Mouse (Mus musculus): ENCODE measurements around the gene Cym. TPM values are rescaled to one million over a fixed set of nuclear protein-coding genes. Genes with fewer than 3 reads are reported as not detected.

Cym gene
- polyA plus RNA-seq, 1 experiment from 2014 or later, result not detected

- 35% methylated on average over 14 of the region's 14 CpGs for WGBS
- Histone ChIP-seq H3K4me2 (replicated peaks) (no peak overlapping the region), H3K9ac (replicated peaks) (no peak overlapping the region), H3K36me3 (no peaks in the 10 kb centered on the region), H3K27me3 (peaks cover 5% of the 10 kb centered on the region; the same call in 1 of the 2 replicates), H3K4me1 (peaks cover 9% of the 10 kb centered on the region; the same call in 1 of the 2 replicates), H3K4me3 (no peak overlapping the region), H3K9me3 (no peaks in the 10 kb centered on the region), H3K27ac (replicated peaks) (no peak overlapping the region)
- ATAC-seq (ENCODE audit: low FRiP score, low read depth), result no peak
Observed at GRCm38 (mm10) chr3:107241389-107242094, 20.0 kb upstream of the Cym start.

- H3K4me3 ChIP-seq, result no peak within 1 kb of the TSS
- peaks cover 5% of the 10 kb centered on the region; the same call in 1 of the 2 replicates for H3K27me3 ChIP-seq
- no peaks in the 10 kb centered on the region for H3K9me3 ChIP-seq
- H3K4me2 ChIP-seq (replicated peaks), result no peak within 1 kb of the TSS
- no peaks in the 10 kb centered on the region for H3K36me3 ChIP-seq
- H3K9ac ChIP-seq (replicated peaks), result no peak within 1 kb of the TSS
- 85% methylated on average over 9 of the region's 9 CpGs for WGBS
- no peak for ATAC-seq (ENCODE audit: low FRiP score, low read depth)
- no peak within 1 kb of the TSS for H3K27ac ChIP-seq (replicated peaks)
- peaks cover 9% of the 10 kb centered on the region; the same call in 1 of the 2 replicates for H3K4me1 ChIP-seq
Observed at GRCm38 (mm10) chr3:107239607-107240006, 18.1 kb upstream of the Cym start, which contains the start of gene Prok1. TSS of gene Prok1 (minus strand) at chr3:107239707.

DNA sequence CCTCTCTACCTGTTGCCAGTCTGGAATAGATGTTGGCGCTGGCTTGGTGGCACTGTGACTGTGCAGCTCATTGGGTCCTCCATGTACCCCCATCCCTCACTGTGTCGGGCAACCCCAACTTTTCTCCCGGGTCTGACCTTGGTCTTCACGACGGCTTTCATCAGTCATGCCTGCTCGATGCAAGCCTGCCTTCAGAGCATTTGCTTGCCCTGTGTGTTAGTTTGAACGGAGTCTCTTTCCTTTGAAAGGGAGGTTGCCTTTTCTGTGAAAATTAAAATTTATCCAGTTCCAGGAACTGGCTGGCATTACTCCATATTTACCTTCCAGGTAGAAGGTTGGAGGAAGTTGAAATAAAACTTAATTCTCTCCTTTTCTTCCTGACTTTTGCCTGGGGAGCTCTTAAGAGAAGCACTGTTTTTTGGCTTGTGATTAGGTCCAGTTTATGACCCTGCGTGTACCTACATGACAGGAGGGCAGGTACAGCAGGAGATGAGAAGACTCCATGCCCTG is 17.0 kb upstream of the Cym start:
- no peak for ATAC-seq (ENCODE audit: low FRiP score, low read depth)
- H3K36me3 ChIP-seq, result no peaks in the 10 kb centered on the region
- peaks cover 5% of the 10 kb centered on the region; the same call in 1 of the 2 replicates for H3K27me3 ChIP-seq
- H3K27ac ChIP-seq (replicated peaks), result no peak overlapping the region
- H3K4me1 ChIP-seq, result peaks cover 9% of the 10 kb centered on the region; the same call in 1 of the 2 replicates
- H3K4me2 ChIP-seq (replicated peaks), result no peak overlapping the region
- no peak overlapping the region for H3K9ac ChIP-seq (replicated peaks)
- H3K9me3 ChIP-seq, result no peaks in the 10 kb centered on the region
- no peak overlapping the region for H3K4me3 ChIP-seq
- 88% methylated on average over 8 of the region's 8 CpGs for WGBS

DNA sequence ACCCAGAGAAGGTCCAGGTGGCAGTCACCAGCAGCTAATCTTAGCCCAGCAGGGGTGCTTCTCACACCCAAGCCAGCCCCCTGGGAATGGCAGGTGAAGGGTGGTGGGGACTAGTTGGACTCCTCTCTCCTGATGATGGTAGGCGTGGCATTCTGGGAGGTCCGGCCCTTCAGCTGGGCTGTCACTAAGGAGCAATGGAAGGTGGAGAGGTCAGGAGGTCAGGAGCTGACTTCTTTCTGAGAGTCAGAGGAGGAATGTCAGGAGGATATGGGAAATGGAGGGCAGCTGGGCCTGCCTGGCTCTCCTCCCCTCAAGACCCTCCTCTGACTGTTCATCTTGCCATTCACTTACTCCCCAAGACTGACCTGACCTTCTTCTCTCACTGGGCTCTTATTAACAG is 16.5 kb upstream of the Cym start:
- Histone ChIP-seq H3K9me3 (no peaks in the 10 kb centered on the region), H3K9ac (replicated peaks) (no peak overlapping the region), H3K4me1 (peaks cover 9% of the 10 kb centered on the region; the same call in 1 of the 2 replicates), H3K27ac (replicated peaks) (no peak overlapping the region), H3K4me3 (no peak overlapping the region), H3K4me2 (replicated peaks) (no peak overlapping the region), H3K27me3 (peaks cover 6% of the 10 kb centered on the region), H3K36me3 (no peaks in the 10 kb centered on the region)
- no peak for ATAC-seq (ENCODE audit: low FRiP score, low read depth)
- 52% methylated on average over 2 of the region's 2 CpGs for WGBS

DNA sequence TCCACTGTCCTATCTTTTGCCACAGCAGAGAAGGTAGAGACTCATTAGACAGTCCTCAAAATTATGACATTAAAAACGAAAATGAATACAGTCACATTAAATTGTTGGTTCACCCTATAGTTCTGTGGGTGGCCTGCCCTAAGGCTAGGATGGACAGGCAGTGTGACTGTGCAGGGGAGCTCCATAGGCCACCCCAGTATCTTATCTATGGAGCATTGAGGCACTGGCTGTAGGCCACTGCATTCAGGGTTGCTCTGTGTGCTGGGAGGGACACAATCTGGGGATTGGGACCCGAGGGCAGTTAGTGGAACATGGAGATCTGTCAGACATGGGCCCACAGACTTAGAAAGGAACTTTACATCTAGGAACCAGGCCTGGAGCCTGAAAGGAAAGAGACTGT is 12.4 kb upstream of the Cym start:
- WGBS, result 24% methylated on average over 2 of the region's 2 CpGs
- H3K36me3 ChIP-seq, result no peaks in the 10 kb centered on the region
- no peak overlapping the region for H3K4me3 ChIP-seq
- no peak overlapping the region for H3K27ac ChIP-seq (replicated peaks)
- no peak overlapping the region for H3K4me2 ChIP-seq (replicated peaks)
- no peak overlapping the region for H3K9ac ChIP-seq (replicated peaks)
- ATAC-seq (ENCODE audit: low FRiP score, low read depth), result no peak; the same call in 1 of the 2 replicates
- no peaks in the 10 kb centered on the region for H3K4me1 ChIP-seq
- H3K27me3 ChIP-seq, result peaks cover 5% of the 10 kb centered on the region; the same call in 1 of the 2 replicates
- H3K9me3 ChIP-seq, result no peaks in the 10 kb centered on the region

DNA sequence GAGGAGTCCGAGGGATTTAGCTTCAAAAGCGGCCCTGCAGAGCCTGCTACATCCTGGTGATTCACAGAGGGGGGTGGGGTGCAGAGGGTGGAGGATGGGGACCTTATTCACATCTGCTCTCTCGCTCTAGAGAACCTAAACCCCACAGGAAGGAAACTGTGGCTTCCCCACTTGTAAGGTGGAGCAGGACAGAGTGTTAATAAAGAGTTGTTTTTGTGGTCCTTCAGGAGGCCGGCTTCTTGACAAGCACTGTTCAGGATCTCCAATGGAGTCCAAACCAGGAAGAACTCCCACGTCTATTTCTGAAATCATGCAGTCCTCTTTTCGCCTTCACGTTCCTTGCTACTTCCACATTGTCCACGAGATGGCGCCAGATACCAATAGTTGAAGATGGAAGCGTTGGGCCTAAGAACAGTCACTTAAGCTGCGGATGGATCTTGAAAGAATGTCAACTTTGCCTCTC is 11.8 kb upstream of the Cym start:
- WGBS, result 4% methylated on average over 11 of the region's 11 CpGs
- H3K27me3 ChIP-seq, result peaks cover 5% of the 10 kb centered on the region; the same call in 1 of the 2 replicates
- H3K27ac ChIP-seq (replicated peaks), result no peak overlapping the region
- H3K4me1 ChIP-seq, result no peaks in the 10 kb centered on the region
- no peak overlapping the region for H3K4me3 ChIP-seq
- no peaks in the 10 kb centered on the region for H3K9me3 ChIP-seq
- 0 out of 2 replicates have a peak overlapping the region, but pooled peaks have one; percentile 15 for H3K9ac ChIP-seq (replicated peaks)
- 0 out of 2 replicates have a peak overlapping the region, but pooled peaks have one; percentile 24 for H3K4me2 ChIP-seq (replicated peaks)
- peak; percentile 57; the same call in 1 of the 2 replicates for ATAC-seq (ENCODE audit: low FRiP score, low read depth)
- no peaks in the 10 kb centered on the region for H3K36me3 ChIP-seq

- Histone ChIP-seq H3K4me3 (no peak overlapping the region), H3K36me3 (no peaks in the 10 kb centered on the region), H3K4me1 (no peaks in the 10 kb centered on the region), H3K9ac (replicated peaks) (no peak overlapping the region), H3K9me3 (no peaks in the 10 kb centered on the region), H3K27ac (replicated peaks) (no peak overlapping the region), H3K27me3 (peaks cover 5% of the 10 kb centered on the region; the same call in 1 of the 2 replicates), H3K4me2 (replicated peaks) (no peak overlapping the region)
- ATAC-seq (ENCODE audit: low FRiP score, low read depth), result no peak
- 68% methylated on average over 4 of the region's 4 CpGs for WGBS
Observed at GRCm38 (mm10) chr3:107231202-107231601, 9.7 kb upstream of the Cym start.

GRCm38 (mm10) chr3:107230527-107230926 is 9.0 kb upstream of the Cym start, which contains the start of gene A630076J17Rik:
TSS of gene A630076J17Rik (plus strand) at chr3:107230614.
- WGBS, result 56% methylated on average over 1 of the region's 1 CpGs
- Histone ChIP-seq H3K4me1 (no peaks in the 10 kb centered on the region), H3K27me3 (peaks cover 5% of the 10 kb centered on the region; the same call in 1 of the 2 replicates), H3K4me2 (replicated peaks) (no peak within 1 kb of the TSS), H3K4me3 (no peak within 1 kb of the TSS), H3K9me3 (no peaks in the 10 kb centered on the region), H3K9ac (replicated peaks) (no peak within 1 kb of the TSS), H3K36me3 (no peaks in the 10 kb centered on the region), H3K27ac (replicated peaks) (no peak within 1 kb of the TSS)
- no peak for ATAC-seq (ENCODE audit: low FRiP score, low read depth)

DNA sequence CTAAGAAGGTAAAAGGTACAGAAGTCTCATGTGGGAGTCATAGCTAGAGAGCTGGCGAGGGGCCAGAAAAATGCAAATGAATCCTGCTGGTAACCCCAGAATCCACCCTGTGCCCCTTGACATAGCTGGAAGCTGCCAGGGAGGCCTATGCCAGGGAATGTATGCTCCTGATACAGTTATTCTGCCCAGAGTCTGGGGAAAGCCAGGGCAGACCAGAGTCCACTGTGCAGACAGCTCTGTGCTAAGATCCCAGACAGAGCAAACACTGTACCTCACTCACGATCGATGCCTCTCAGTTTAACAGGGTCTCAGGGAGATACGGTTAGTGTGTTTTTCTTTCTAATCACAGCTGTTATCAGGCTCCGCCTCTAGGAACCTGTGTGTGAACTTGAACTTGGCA is 8.3 kb upstream of the Cym start:
- H3K27ac ChIP-seq (replicated peaks), result no peak overlapping the region
- H3K9me3 ChIP-seq, result no peaks in the 10 kb centered on the region
- no peak overlapping the region for H3K4me2 ChIP-seq (replicated peaks)
- no peaks in the 10 kb centered on the region for H3K4me1 ChIP-seq
- H3K36me3 ChIP-seq, result no peaks in the 10 kb centered on the region
- WGBS, result 83% methylated on average over 5 of the region's 5 CpGs
- H3K27me3 ChIP-seq, result peaks cover 5% of the 10 kb centered on the region; the same call in 1 of the 2 replicates
- no peak for ATAC-seq (ENCODE audit: low FRiP score, low read depth)
- no peak overlapping the region for H3K9ac ChIP-seq (replicated peaks)
- H3K4me3 ChIP-seq, result no peak overlapping the region

DNA sequence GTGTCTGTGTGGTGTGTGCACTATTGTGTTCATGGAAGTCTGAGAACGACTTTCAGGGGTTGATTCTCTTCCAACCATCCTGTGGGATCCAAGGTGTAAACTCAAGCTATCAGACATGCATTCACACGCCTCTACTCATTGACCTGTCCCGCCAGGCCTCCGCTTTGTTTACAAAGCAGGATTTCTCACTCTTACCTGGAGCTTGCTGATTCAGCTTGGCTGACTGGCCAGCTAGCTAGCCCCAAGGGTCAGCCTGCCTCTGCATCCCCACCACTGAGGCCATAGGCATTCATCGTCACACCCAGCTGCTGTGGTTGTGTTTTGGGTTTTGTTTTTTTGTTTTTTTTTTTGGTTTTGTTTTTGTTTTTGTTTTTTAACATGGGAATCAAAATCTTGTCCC is 7.7 kb upstream of the Cym start:
- Histone ChIP-seq H3K27me3 (peaks cover 5% of the 10 kb centered on the region; the same call in 1 of the 2 replicates), H3K4me1 (no peaks in the 10 kb centered on the region), H3K36me3 (no peaks in the 10 kb centered on the region), H3K4me3 (no peak overlapping the region), H3K9ac (replicated peaks) (no peak overlapping the region), H3K4me2 (replicated peaks) (no peak overlapping the region), H3K27ac (replicated peaks) (no peak overlapping the region), H3K9me3 (0 out of 2 replicates have a peak, but pooled peaks cover 2% of the 10 kb centered on the region)
- ATAC-seq (ENCODE audit: low FRiP score, low read depth), result no peak
- 78% methylated on average over 5 of the region's 5 CpGs for WGBS

- Histone ChIP-seq H3K9ac (replicated peaks) (no peak overlapping the region), H3K27me3 (no peaks in the 10 kb centered on the region), H3K9me3 (0 out of 2 replicates have a peak, but pooled peaks cover 3% of the 10 kb centered on the region), H3K27ac (replicated peaks) (no peak overlapping the region), H3K36me3 (no peaks in the 10 kb centered on the region), H3K4me2 (replicated peaks) (no peak overlapping the region), H3K4me1 (no peaks in the 10 kb centered on the region), H3K4me3 (no peak overlapping the region)
- no peak for ATAC-seq (ENCODE audit: low FRiP score, low read depth)
- WGBS, result 87% methylated on average over 5 of the region's 5 CpGs
Observed at GRCm38 (mm10) chr3:107225820-107226219, 4.3 kb upstream of the Cym start.

DNA sequence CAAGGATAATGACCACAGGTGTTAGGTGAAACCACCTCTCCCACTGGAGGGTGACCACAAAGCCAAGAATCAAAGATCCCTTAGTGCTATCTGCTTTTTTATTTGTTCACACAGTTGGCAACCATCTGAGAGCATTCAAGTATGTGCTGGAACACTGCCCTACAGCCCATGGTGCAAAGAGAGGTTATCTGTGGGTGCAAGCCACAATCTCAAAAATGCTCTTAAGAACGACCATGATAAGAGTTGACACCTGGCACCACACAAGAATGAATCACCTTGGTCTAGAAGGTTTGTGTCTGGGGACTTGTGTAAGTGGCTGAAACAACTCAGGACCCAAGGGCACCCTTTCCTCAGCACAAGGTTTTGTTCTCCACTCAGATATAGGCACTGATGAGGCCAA is 1.7 kb upstream of the Cym start:
- Histone ChIP-seq H3K27ac (replicated peaks) (no peak overlapping the region), H3K9ac (replicated peaks) (no peak overlapping the region), H3K9me3 (0 out of 2 replicates have a peak, but pooled peaks cover 3% of the 10 kb centered on the region), H3K4me3 (no peak overlapping the region), H3K4me2 (replicated peaks) (no peak overlapping the region), H3K27me3 (no peaks in the 10 kb centered on the region), H3K36me3 (no peaks in the 10 kb centered on the region), H3K4me1 (peaks cover 4% of the 10 kb centered on the region; the same call in 1 of the 2 replicates)
- no peak for ATAC-seq (ENCODE audit: low FRiP score, low read depth)
- WGBS, result 73% methylated on average over 1 of the region's 1 CpGs

Measured in midbrain, embryonic 12.5 days (tissue).